Mouse (Mus musculus): ENCODE measurements around the gene Stx18.

DNA sequence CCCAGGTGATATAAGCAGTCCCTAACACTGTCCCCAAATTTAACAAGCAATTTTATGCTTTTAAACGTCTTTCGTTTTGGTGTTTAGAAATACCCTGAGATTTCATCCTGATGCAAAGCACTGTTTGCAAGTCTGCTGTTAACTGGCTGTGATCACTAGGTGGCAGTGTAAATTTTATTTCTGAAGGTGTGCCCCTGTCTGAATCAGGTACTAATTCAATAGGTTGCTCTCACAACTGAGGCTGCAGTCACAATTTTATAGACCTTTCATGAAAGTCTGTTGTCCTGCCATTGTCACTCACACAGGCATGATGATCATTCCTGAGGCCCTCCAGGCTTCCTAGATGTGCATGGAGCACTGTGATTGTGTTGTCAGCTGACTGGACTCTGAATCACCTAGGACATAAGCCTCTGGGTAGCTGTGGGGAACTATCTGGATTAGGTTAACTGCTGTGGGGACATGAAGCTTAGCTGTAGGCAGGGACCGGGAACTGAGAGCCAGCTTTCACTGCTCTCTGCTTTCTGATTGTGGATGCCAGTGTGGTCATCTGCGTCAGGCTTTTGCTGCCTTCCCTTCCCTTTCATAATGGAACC, 59.1 kb downstream of the Stx18 start:
- TF ChIP-seq POLR2A (IDR thresholded peaks at IDR 0.05; ENCODE audit: low read depth, low read length) (no peak), CTCF (IDR thresholded peaks at IDR 0.05; ENCODE audit: extremely low read depth, insufficient read length, insufficient replicate concordance, low read depth, low read length) (no peak)
